Mouse (Mus musculus) neural tube, embryonic 15.5 days (tissue): ENCODE measurements around the gene Isyna1. TPM values are rescaled to one million over a fixed set of nuclear protein-coding genes. Genes with fewer than 3 reads are reported as not detected.

Experiments used
- ATAC-seq: fragments of 200-750 bp; cut with Nextera tagmentation; 2 replicates; pipeline ENCODE4 v1.8.0; 2017; ENCODE audit warnings: mild to moderate bottlenecking, moderate TSS enrichment, moderate library complexity; ENCODE audit not compliant: low FRiP score
- H3K27ac ChIP-seq: fragments of 300-500 bp; sonication (generic); replicated peaks from 2 replicates; pipeline ENCODE4 v1.5.1; 2015; ENCODE audit warnings: mild to moderate bottlenecking, inconsistent platforms
- H3K27me3 ChIP-seq: fragments of 300-500 bp; sonication (generic); replicated peaks from 2 replicates; pipeline ENCODE4 v1.6.1; 2015; ENCODE audit warnings: inconsistent platforms
- H3K36me3 ChIP-seq: fragments of 300-500 bp; sonication (generic); 2 replicates; pipeline ENCODE4 v1.6.1; 2015; ENCODE audit warnings: inconsistent platforms
- H3K4me1 ChIP-seq: fragments of 300-500 bp; sonication (generic); 2 replicates; pipeline ENCODE4 v1.6.1; 2015; ENCODE audit warnings: inconsistent platforms
- H3K4me2 ChIP-seq: fragments of 300-500 bp; sonication (generic); 2 replicates; pipeline ENCODE4 v1.6.1; 2015; ENCODE audit warnings: inconsistent platforms, mild to moderate bottlenecking, moderate library complexity
- H3K4me3 ChIP-seq: fragments of 300-500 bp; sonication (generic); replicated peaks from 2 replicates; pipeline ENCODE4 v1.5.1; 2015; ENCODE audit warnings: mild to moderate bottlenecking, inconsistent platforms
- H3K9ac ChIP-seq: fragments of 300-500 bp; sonication (generic); replicated peaks from 2 replicates; pipeline ENCODE4 v1.6.1; 2015; ENCODE audit warnings: mild to moderate bottlenecking, inconsistent platforms
- H3K9me3 ChIP-seq: fragments of 300-500 bp; sonication (generic); replicated peaks from 2 replicates; pipeline ENCODE4 v1.6.1; 2016; ENCODE audit warnings: inconsistent platforms
- WGBS: fragments of 180-500 bp; shearing (Covaris S2); methylation state at CpG from one replicate; pipeline ENCODE4 v1.1.7; 2015; ENCODE audit warnings: mixed read lengths; 5-methylcytosine and 5-hydroxymethylcytosine counted together
- polyA plus RNA-seq: library from polyadenylated mRNA; unstranded; fragments of >200 nt; fragmentation: Nextera tagmentation; extraction: Ambion mirVana; gene quantifications from 2 replicates; pipeline ENCODE4 v1.2.1, GENCODE M21; 2015

The Isyna1 gene
- polyA plus RNA-seq, 1 experiment from 2014 or later, result 137 TPM

DNA sequence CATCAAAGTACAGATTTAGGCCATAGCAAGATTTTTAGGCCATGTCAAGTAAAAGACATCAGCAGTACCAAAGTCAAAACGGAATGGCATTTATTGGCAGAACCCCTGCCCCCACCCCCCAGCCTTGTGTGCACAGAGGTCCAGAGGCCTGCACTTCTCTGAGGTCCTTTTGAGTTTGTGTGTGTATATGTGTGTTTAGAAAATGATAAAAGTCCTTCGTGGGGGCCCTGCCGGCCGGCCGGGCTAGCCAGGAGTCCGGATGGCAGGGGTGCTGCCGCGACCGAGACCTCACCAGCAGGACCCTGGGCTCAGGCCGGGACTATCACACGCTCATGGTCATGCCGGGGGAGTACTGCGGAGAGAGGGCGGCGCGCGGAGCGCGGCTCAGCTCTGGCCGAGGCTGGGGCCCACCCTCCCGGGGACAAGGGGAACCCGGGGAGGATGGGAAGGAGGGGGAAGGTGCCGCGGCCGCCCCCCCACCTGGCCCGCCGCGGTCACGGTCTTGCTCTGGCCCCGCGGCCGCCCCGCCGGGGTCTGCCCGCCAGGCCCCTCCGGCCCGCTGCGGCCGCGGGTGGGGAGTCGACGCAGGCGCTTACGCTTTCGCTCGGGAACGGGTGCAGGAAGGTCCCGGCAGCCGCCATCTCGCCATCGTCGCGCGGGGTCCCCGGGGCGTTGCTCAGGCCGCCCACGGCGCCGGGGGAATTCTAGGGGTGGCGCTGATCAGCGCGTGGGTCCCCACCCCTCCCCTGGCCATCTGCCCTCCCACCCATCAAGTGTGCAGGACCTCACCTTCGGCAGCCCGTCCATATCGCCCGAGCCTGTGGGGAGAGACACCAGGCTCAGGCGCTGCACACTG lies 3.5 kb downstream of the Isyna1 start:
- Histone ChIP-seq H3K4me1 (peaks cover 90% of the 10 kb centered on the region), H3K9me3 (no peaks in the 10 kb centered on the region), H3K4me2 (peak overlapping the region; percentile 69), H3K27me3 (no peaks in the 10 kb centered on the region), H3K36me3 (peaks cover 16% of the 10 kb centered on the region), H3K4me3 (peak overlapping the region; percentile 39), H3K9ac (peak overlapping the region; percentile 51), H3K27ac (peak overlapping the region; percentile 51)
- WGBS, result 10% methylated on average over 60 of the region's 68 CpGs
- ATAC-seq, result no peak

DNA sequence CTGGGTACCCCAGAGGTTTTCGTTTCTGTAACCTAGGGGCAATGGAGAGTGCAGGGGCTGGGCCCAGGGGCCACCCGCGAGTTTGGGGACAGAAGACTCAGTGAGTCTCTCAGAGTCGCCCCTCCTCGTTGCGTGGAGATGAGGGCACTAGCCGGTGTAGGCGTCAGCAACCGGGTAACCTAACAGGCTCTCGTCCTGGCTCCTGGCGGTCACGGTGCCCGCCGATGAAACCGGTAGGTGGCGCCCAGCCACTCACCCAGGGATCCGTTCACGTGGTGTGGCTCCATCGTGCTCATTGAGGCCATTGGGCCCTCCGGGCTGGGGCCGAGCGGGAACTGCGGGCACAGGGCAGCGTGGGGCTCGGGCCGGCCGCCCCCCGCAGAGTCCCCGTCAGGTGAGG lies 4.1 kb downstream of the Isyna1 start:
- Histone ChIP-seq H3K36me3 (peaks cover 20% of the 10 kb centered on the region), H3K4me3 (peak overlapping the region; percentile 39), H3K4me1 (peaks cover 83% of the 10 kb centered on the region), H3K9me3 (no peaks in the 10 kb centered on the region), H3K27me3 (no peaks in the 10 kb centered on the region), H3K4me2 (peak overlapping the region; percentile 69), H3K27ac (peak overlapping the region; percentile 51; the same call in 1 of the 2 replicates), H3K9ac (peak overlapping the region; percentile 51)
- WGBS, result 2% methylated on average over 29 of the region's 29 CpGs
- peak; percentile 18; the same call in 1 of the 2 replicates for ATAC-seq

DNA sequence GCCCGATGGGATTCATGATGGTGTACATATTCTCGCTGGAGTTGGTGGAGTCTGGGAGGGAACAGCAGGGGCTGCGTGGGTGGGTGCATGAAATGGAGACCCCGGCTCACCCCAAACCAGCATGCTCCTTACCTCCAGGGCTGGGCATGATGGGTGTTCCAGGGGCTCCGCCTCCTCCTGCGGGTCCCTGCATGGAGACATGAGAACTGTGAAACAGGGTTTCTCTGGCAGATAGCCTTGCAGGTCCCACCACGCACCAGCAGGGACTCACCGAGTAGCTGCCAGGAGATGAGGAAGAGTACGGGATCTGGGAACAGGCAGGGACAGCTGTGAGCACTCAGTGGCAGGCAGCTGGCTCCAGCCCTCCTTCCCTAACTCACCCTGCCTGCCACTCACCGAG lies 4.5 kb downstream of the Isyna1 start:
- H3K9ac ChIP-seq, result peak overlapping the region; percentile 34; the same call in 1 of the 2 replicates
- no peak for ATAC-seq
- H3K4me1 ChIP-seq, result peaks cover 79% of the 10 kb centered on the region
- peak overlapping the region; percentile 69 for H3K4me2 ChIP-seq
- no peaks in the 10 kb centered on the region for H3K9me3 ChIP-seq
- peaks cover 20% of the 10 kb centered on the region for H3K36me3 ChIP-seq
- peak overlapping the region; percentile 39 for H3K4me3 ChIP-seq
- peak overlapping the region; percentile 14; the same call in 1 of the 2 replicates for H3K27ac ChIP-seq
- H3K27me3 ChIP-seq, result no peaks in the 10 kb centered on the region
- WGBS, result 13% methylated on average over 10 of the region's 10 CpGs

DNA sequence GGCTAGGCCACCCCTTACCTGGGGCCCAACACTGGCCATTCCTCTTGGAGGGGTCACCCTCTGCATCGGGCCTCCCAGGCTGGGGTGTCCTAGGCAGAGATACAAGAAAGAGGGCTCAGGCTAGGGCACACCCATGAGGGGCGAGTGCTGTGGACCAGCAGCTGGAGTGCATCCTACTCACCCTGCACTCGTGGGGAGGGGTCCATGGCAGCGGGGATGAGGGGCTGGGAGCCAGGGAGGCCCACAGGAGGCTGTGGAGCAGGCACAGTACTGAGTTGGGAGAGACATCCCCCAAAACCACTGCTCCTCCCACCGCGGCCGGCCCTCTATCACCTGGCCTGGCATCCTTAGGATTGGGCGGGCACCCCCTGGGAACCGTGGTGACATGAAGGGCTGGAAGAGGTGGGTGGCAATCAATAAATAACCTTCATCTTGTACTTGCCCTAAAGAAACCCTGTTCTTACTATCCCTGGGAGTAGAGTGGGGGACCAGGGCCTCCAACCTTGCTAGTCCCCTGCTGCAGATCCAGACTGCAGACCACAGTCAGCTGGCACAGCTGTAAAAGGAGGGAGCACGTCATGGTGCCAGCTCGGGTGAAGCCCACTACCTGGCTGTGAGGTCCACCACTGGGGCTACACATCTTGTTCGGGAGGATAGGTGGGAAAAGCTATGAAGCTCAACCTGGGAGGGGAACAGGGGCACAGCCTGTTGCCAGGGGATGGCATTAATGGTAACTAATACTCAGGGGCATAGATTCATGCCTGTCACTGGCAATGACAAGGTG lies 5.5 kb downstream of the Isyna1 start:
- Histone ChIP-seq H3K27ac (no peak overlapping the region), H3K4me2 (no peak overlapping the region), H3K4me3 (no peak overlapping the region), H3K36me3 (peaks cover 20% of the 10 kb centered on the region), H3K9me3 (no peaks in the 10 kb centered on the region), H3K9ac (no peak overlapping the region), H3K4me1 (peaks cover 78% of the 10 kb centered on the region), H3K27me3 (no peaks in the 10 kb centered on the region)
- no peak for ATAC-seq
- WGBS, result 83% methylated on average over 12 of the region's 12 CpGs

DNA sequence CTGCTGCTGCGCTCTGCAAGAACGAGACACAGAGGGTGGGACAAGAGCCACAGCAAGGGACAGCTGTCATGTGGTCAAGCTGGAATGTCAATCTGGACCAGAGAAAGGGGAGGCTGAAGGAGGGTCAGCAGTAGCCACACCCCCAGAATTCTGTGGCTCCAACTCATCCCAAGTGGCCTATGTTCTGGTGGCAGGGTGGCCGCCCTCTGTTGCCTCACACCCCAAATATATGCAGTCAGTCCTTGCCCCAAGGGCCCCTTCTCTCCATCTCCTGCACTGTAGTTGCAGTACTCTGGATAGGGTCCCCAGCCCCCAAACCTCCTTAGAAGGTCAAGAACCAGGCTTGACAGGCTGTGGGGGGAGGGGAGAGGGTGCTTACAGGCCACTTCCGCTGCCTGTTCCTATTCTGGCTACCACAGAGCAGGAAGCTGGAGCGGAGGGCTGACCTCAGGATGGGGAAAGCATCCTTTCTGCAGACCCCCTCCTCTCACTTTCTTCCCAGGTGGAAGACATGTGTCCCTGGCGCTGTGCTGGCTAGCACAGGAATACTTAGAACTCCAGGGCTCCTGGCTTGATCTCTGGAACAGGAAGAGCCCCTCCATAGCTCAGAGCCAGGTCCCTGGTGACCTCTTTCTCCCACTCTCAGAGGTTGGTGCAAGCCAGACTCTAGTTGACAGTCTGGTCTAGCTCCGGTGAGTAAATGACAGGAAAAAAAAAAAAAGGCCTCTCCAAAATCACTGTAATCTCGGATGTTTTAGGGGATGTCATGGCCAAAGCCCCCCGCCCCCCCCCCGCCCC lies 6.5 kb downstream of the Isyna1 start:
- H3K27ac ChIP-seq, result peak overlapping the region; percentile 71
- H3K4me2 ChIP-seq, result peak overlapping the region; percentile 51
- no peaks in the 10 kb centered on the region for H3K9me3 ChIP-seq
- no peaks in the 10 kb centered on the region for H3K27me3 ChIP-seq
- 18% methylated on average over 10 of the region's 10 CpGs for WGBS
- 0 out of 2 replicates have a peak, but pooled peaks have one; percentile 3 for ATAC-seq
- 0 out of 2 replicates have a peak overlapping the region, but pooled peaks have one; percentile 9 for H3K4me3 ChIP-seq
- peaks cover 18% of the 10 kb centered on the region for H3K36me3 ChIP-seq
- peak overlapping the region; percentile 23; the same call in 1 of the 2 replicates for H3K9ac ChIP-seq
- peaks cover 76% of the 10 kb centered on the region for H3K4me1 ChIP-seq

DNA sequence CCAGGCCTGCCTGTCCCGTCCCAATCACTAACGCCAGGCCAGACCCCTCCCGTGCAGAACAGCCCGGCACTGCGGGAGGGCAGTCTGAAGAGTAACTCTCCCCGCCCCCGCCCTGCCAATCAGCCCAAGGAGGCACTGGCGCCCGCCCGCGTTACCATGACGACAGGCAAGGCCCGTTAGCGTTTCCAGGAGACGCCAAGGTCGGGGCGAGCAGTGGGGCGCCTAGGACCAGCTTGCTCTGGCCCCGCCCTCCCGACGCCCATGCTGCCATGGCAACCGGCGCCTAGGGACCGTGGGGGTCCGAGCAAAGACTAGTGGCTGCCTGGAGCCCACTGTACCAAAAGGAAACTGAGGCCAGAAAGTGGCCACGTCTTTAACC lies 7.1 kb downstream of the Isyna1 start:
- Histone ChIP-seq H3K36me3 (peaks cover 12% of the 10 kb centered on the region; the same call in 1 of the 2 replicates), H3K27me3 (no peaks in the 10 kb centered on the region), H3K4me1 (peaks cover 76% of the 10 kb centered on the region), H3K4me2 (peak overlapping the region; percentile 51), H3K4me3 (0 out of 2 replicates have a peak overlapping the region, but pooled peaks have one; percentile 9), H3K9ac (no peak overlapping the region), H3K27ac (peak overlapping the region; percentile 71), H3K9me3 (no peaks in the 10 kb centered on the region)
- WGBS, result 2% methylated on average over 24 of the region's 26 CpGs
- peak; percentile 46; the same call in 1 of the 2 replicates for ATAC-seq

DNA sequence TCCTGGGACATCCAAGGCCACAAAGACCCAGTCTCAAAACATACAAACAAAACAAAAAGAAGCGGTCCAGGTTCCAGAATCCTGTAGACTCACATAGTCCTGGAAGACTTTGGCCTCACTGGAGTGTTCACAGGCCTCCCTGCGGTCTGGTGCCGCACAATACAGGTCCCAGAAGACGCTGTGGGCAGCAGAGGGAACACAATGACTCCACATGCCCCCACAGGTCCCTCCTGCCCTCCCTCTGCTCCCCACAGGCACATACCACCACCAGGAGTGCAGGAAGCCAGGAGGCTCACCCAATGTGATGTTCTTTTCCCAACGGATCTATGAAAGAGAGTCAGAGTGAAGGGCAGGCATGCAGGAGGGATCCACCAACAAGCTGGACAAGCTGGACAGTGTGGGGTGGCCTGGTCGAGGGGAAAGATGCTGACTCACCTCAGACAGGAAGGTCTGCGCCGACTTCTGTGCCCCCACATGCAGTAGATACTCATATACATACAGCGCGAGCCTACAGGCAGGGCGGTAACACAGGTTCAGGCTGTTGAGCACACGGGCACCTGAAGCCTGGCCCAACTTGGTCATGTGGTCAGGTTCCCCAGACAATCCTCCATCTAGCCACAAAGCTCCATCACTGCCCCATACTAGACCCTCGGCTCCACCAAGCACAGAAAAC lies 8.1 kb downstream of the Isyna1 start:
- no peak overlapping the region for H3K9ac ChIP-seq
- no peak for ATAC-seq
- H3K4me2 ChIP-seq, result no peak overlapping the region
- peak overlapping the region; percentile 71; the same call in 1 of the 2 replicates for H3K27ac ChIP-seq
- H3K36me3 ChIP-seq, result 0 out of 2 replicates have a peak, but pooled peaks cover 8% of the 10 kb centered on the region
- 95% methylated on average over 13 of the region's 13 CpGs for WGBS
- H3K4me1 ChIP-seq, result peaks cover 76% of the 10 kb centered on the region
- H3K9me3 ChIP-seq, result no peaks in the 10 kb centered on the region
- H3K27me3 ChIP-seq, result no peaks in the 10 kb centered on the region
- H3K4me3 ChIP-seq, result no peak overlapping the region

DNA sequence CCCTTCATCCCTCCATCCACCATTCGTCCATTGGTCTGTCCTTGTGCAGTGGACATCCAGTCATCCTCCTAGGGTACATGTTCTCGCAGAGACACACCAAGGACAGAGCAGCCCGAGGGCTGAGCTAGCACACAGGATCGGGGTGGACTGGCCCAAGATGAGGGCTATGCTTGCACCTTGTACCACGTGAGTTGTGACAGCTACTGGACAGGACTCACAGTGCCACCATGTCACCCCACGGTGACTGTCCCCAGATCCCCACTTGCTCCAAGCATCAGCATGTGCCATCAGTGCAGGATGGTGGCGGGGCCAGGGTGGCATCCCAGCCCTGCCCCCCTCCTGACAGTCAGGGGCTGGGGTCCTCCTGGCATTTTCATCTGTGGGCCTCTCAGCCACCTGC lies 10.4 kb downstream of the Isyna1 start:
- no peak for ATAC-seq
- WGBS, result 86% methylated on average over 7 of the region's 7 CpGs
- no peak overlapping the region for H3K27ac ChIP-seq
- peaks cover 75% of the 10 kb centered on the region for H3K4me1 ChIP-seq
- no peak overlapping the region for H3K9ac ChIP-seq
- H3K9me3 ChIP-seq, result no peaks in the 10 kb centered on the region
- no peak overlapping the region for H3K4me2 ChIP-seq
- 0 out of 2 replicates have a peak, but pooled peaks cover 8% of the 10 kb centered on the region for H3K36me3 ChIP-seq
- H3K27me3 ChIP-seq, result no peaks in the 10 kb centered on the region
- H3K4me3 ChIP-seq, result no peak overlapping the region

DNA sequence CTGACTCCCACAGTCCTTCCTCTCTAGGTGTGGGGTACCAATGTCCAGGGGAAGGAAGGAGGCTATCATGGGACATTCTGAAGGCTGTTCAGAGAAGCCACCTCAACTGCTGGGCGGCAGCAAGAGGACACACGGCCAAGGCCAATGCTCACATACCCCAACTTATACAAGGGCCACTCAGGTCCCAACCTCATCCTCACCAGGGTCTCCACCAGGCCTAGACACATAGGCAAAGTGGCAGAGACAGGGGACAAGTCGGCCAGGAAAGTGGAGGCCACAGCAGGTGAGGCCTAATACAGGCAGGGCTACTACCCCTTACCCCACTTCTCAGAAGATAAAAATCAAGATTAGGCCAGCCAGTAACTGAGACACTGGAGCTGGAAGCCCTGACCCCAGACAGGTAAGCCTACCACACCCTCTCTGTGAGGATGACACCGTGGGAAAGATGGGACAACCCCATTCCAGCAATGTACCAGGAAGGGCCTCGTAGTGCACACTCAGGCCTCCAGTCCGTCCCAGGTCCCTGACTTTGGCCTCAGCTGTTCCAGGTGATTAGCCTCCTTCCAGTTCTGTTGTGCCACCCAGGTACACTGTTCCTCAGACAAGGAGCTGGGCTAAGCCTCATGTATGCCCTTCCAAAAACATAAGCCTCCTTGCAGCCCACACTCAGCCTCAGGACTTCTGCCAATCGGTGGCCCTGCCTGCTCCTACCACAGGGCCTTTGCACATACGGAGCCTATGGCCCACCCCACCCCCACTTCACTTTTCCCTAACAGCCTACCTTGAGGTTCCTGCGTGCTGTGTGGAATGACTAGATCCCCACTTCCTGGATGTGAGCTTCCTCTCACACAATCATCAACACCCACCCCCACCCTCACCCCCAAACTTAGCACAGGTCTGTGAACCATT lies 12.0 kb downstream of the Isyna1 start:
- Histone ChIP-seq H3K9me3 (no peaks in the 10 kb centered on the region), H3K27me3 (no peaks in the 10 kb centered on the region), H3K9ac (no peak overlapping the region), H3K36me3 (0 out of 2 replicates have a peak, but pooled peaks cover 8% of the 10 kb centered on the region), H3K4me3 (no peak overlapping the region), H3K4me2 (peak overlapping the region; percentile 74), H3K4me1 (peaks cover 75% of the 10 kb centered on the region), H3K27ac (no peak overlapping the region)
- no peak for ATAC-seq
- 89% methylated on average over 9 of the region's 9 CpGs for WGBS
